Mouse (Mus musculus) large intestine, adult 2 months (tissue): ENCODE measurements around the gene Fam196b. TPM values are rescaled to one million over a fixed set of nuclear protein-coding genes. Genes with fewer than 3 reads are reported as not detected.

Experiments used
- polyA plus RNA-seq: library from polyadenylated mRNA; depleted of rRNA; stranded (reverse); fragments of >200 nt; gene quantifications from 2 replicates; pipeline ENCODE4 v1.2.3, GENCODE M21; 2012; rRNA removed

Fam196b gene
- polyA plus RNA-seq, 1 experiment: 0.04 TPM

Other genes with a start within 250 kb of the Fam196b start
- gene 4930469K13Rik, start 216.3 kb upstream of the Fam196b start, polyA plus RNA-seq: not detected in 2 replicates
- not detected in 2 replicates for gene Foxi1, start 106.7 kb upstream of the Fam196b start, polyA plus RNA-seq